ENCODE assay signal across 24 mouse cellular contexts in genomic region chr14:45320111-45320510, GRCm38 (mm10). TPM values are rescaled to one million over a fixed set of nuclear protein-coding genes. Genes with fewer than 3 reads are reported as not detected.
DNase-seq lines count a peak whose midpoint lies in the region; ATAC-seq and TF ChIP-seq lines count a peak whose summit lies in the region.
"Had no signal": no experiment of that assay in that cellular context is flagged by ENCODE, and none has a peak within 500 bp of the region (broad histone marks: within the 10 kb centered on the region; RNA-seq: fewer than 3 reads in every experiment).

No protein-coding gene starts in this region.

- no peaks in the 10 kb centered on the region for H3K36me3 ChIP-seq in liver, embryonic 14.5 days (replicated peaks; ENCODE audit: control insufficient read depth, insufficient read depth, low read depth)
- H3K36me3 ChIP-seq in CH12.LX (replicated peaks in 1 of 2; ENCODE audit: control insufficient read depth in 1 of 2, insufficient read depth in 1 of 2, low read length in 1 of 2), result peaks cover 0 to 2% of the 10 kb centered on the region in 2 experiments
- H3K36me3 ChIP-seq in liver, embryonic 15.5 days (replicated peaks), result no peaks in the 10 kb centered on the region
- H3K36me3 ChIP-seq: embryonic facial prominence, embryonic 13.5 days; heart, embryonic 10.5 days; hindbrain, embryonic 13.5 days had no signal

- in situ Hi-C loops in CH12.LX (cut with MboI; ENCODE audit: low pct_ligation_motif_present, low pct_unique_long_range_greater_than_20kb, low sequenced_read_pairs), result no loop called here

- peaks cover 46 to 52% of the 10 kb centered on the region in 2 experiments for H3K4me1 ChIP-seq in liver, embryonic 14.5 days (replicated peaks; ENCODE audit: control insufficient read depth in 2 of 2, insufficient read depth in 2 of 2, low read length in 1 of 2)
- H3K4me1 ChIP-seq in CH12.LX (ENCODE audit: control insufficient read depth in 1 of 2, insufficient read depth in 2 of 2), result peaks cover 5 to 30% of the 10 kb centered on the region in 2 experiments; a peak in 3 of 4 replicates
- H3K4me1 ChIP-seq in liver, embryonic 15.5 days (replicated peaks), result peaks cover 73% of the 10 kb centered on the region

- H3K79me2 ChIP-seq in CH12.LX (replicated peaks; ENCODE audit: control insufficient read depth, extremely low read depth, insufficient read depth, poor library complexity, severe bottlenecking), result peaks cover 30% of the 10 kb centered on the region

- ATAC-seq in liver, embryonic 14.5 days (ENCODE audit: insufficient read depth), result no peak
- ATAC-seq in liver, embryonic 15.5 days (ENCODE audit: insufficient read depth), result no peak
- no peak for ATAC-seq in granulocyte monocyte progenitor cell, adult 5-6 weeks (replicated peaks; ENCODE audit: poor library complexity, severe bottlenecking)
- ATAC-seq: CD4-positive, CD25-positive, alpha-beta regulatory T cell, adult 4 months; forebrain, embryonic 13.5 days; forebrain, postnatal 0 days; hindbrain, postnatal 0 days had no signal

- H3K9me3 ChIP-seq in liver, embryonic 14.5 days (ENCODE audit: control insufficient read depth, low read length), result no peaks in the 10 kb centered on the region
- no peaks in the 10 kb centered on the region for H3K9me3 ChIP-seq in CH12.LX (replicated peaks; ENCODE audit: low read length)
- no peaks in the 10 kb centered on the region for H3K9me3 ChIP-seq in liver, embryonic 15.5 days (replicated peaks)
- H3K9me3 ChIP-seq: embryonic facial prominence, embryonic 13.5 days; forebrain, embryonic 13.5 days; heart, embryonic 10.5 days; hindbrain, embryonic 13.5 days had no signal

- H3K4me3 ChIP-seq in liver, embryonic 14.5 days (ENCODE audit: insufficient read depth in 1 of 2, low read depth in 2 of 2, low read length in 2 of 2), result no peak overlapping the region
- no peak overlapping the region for H3K4me3 ChIP-seq in CH12.LX (replicated peaks in 1 of 3; ENCODE audit: low read depth in 2 of 3, low read length in 2 of 3, poor library complexity in 1 of 3)
- H3K4me3 ChIP-seq in liver, embryonic 15.5 days (replicated peaks), result no peak overlapping the region
- H3K4me3 ChIP-seq: embryonic facial prominence, embryonic 13.5 days; forebrain, embryonic 13.5 days; gastrocnemius, adult 2 months; heart, embryonic 10.5 days; hindbrain, embryonic 13.5 days had no signal

- H3K27ac ChIP-seq in liver, embryonic 14.5 days, result peak overlapping the region; percentile 40
- H3K27ac ChIP-seq in CH12.LX (ENCODE audit: insufficient read depth, low read depth), result 0 out of 2 replicates have a peak overlapping the region, but pooled peaks have one; percentile 46
- H3K27ac ChIP-seq in liver, embryonic 15.5 days (replicated peaks), result peak overlapping the region; percentile 84
- H3K27ac ChIP-seq: embryonic facial prominence, embryonic 13.5 days; forebrain, embryonic 13.5 days; gastrocnemius, adult 2 months; hindbrain, embryonic 13.5 days; hindbrain, postnatal 0 days had no signal

- dilution Hi-C loops in CH12.LX (cut with MboI; ENCODE audit: extremely low pct_ligation_motif_present, extremely low pct_unique_long_range_greater_than_20kb, low sequenced_read_pairs), result no loop called here

- no peak for TF ChIP-seq RAD21 in CH12.LX (IDR thresholded peaks at IDR 0.05; ENCODE audit: low read depth, low read length)

- no peak overlapping the region for H3K9ac ChIP-seq in liver, embryonic 14.5 days (replicated peaks)
- no peak overlapping the region for H3K9ac ChIP-seq in CH12.LX (ENCODE audit: insufficient read depth, low read depth)
- H3K9ac ChIP-seq in liver, embryonic 15.5 days, result no peak overlapping the region
- H3K9ac ChIP-seq: embryonic facial prominence, embryonic 13.5 days; forebrain, embryonic 13.5 days; forebrain, postnatal 0 days; hindbrain, embryonic 13.5 days had no signal

- H3K4me2 ChIP-seq in liver, embryonic 14.5 days (ENCODE audit: low read depth), result no peak overlapping the region
- no peak overlapping the region for H3K4me2 ChIP-seq in CH12.LX (ENCODE audit: insufficient read depth, low read depth, poor library complexity, severe bottlenecking)
- H3K4me2 ChIP-seq in liver, embryonic 15.5 days, result no peak overlapping the region
- H3K4me2 ChIP-seq: embryonic facial prominence, embryonic 13.5 days; forebrain, embryonic 13.5 days; hindbrain, embryonic 13.5 days had no signal

- TF ChIP-seq EP300 in liver, embryonic 14.5 days (IDR thresholded peaks at IDR 0.05; ENCODE audit: low read depth), result no peak
- TF ChIP-seq EP300 in CH12.LX (IDR thresholded peaks at IDR 0.05; ENCODE audit: low read length), result no peak

- TF ChIP-seq POLR2A in CH12.LX (IDR thresholded peaks at IDR 0.05; ENCODE audit: low read depth, low read length), result no peak

- no peak for TF ChIP-seq CTCF in liver, embryonic 14.5 days (IDR thresholded peaks at IDR 0.05; ENCODE audit: low read depth)
- TF ChIP-seq CTCF in CH12.LX (conservative IDR thresholded peaks at IDR 0.05 in 1 of 2, IDR thresholded peaks at IDR 0.05 in 1 of 2; ENCODE audit: low read depth in 2 of 2, low read length in 2 of 2), result no peak

- no peaks in the 10 kb centered on the region for H3K27me3 ChIP-seq in liver, embryonic 14.5 days (ENCODE audit: control insufficient read depth, insufficient read depth, low read length)
- H3K27me3 ChIP-seq in CH12.LX (replicated peaks), result no peaks in the 10 kb centered on the region
- no peaks in the 10 kb centered on the region for H3K27me3 ChIP-seq in liver, embryonic 15.5 days
- H3K27me3 ChIP-seq: embryonic facial prominence, embryonic 13.5 days; hindbrain, embryonic 13.5 days had no signal

- WGBS in liver, embryonic 14.5 days (ENCODE audit: insufficient replicate concordance), result 77% methylated on average over 4 of the region's 4 CpGs
- WGBS in liver, embryonic 15.5 days (ENCODE audit: insufficient replicate concordance), result 83% methylated on average over 4 of the region's 4 CpGs

- no peak for DNase-seq in liver, embryonic 14.5 days (ENCODE audit: low read depth in 3 of 3, low spot score in 3 of 3)
- no peak for DNase-seq in liver
- no peak for DNase-seq in CH12.LX (ENCODE audit: extremely low read depth)
- DNase-seq in MN1 (ENCODE audit: low spot score), result peak; percentile 37
- no peak for DNase-seq in spleen, postnatal 36 days (ENCODE audit: low spot score in 2 of 2)
- DNase-seq in kidney, postnatal 4 days, result no peak
- DNase-seq: adrenal gland, postnatal 14 days; B cell, adult 2 months; cerebellum, adult 18-20 months; cerebellum, adult 9-11 months; cerebellum, postnatal 36 days; forebrain, postnatal 0 days; gastrocnemius, adult 2 months; gastrocnemius, postnatal 25 days; heart, adult 18-20 months; heart, postnatal 10 days had no signal

TF ChIP-seq in CH12.LX, 34 proteins besides CTCF, POLR2A, EP300 and RAD21:
- TF ChIP-seq SIN3A (IDR thresholded peaks at IDR 0.05; ENCODE audit: low read length), result no peak
- TF ChIP-seq GABPA (IDR thresholded peaks at IDR 0.05; ENCODE audit: insufficient replicate concordance, low read depth, low read length), result no peak
- no peak for TF ChIP-seq IRF4 (IDR thresholded peaks at IDR 0.05; ENCODE audit: low read depth, low read length)
- TF ChIP-seq POLR2AphosphoS2 (IDR thresholded peaks at IDR 0.05; ENCODE audit: low read depth, low read length), result no peak
- TF ChIP-seq TCF12 (IDR thresholded peaks at IDR 0.05; ENCODE audit: low read depth, low read length), result no peak
- no peak for TF ChIP-seq PAX5 (IDR thresholded peaks at IDR 0.05; ENCODE audit: low read length)
- TF ChIP-seq JUN (IDR thresholded peaks at IDR 0.05; ENCODE audit: insufficient read depth, low read depth, low read length), result no peak
- TF ChIP-seq ETS1 (conservative IDR thresholded peaks at IDR 0.05; ENCODE audit: low read depth, low read length), result no peak
- TF ChIP-seq MAX (IDR thresholded peaks at IDR 0.05; ENCODE audit: low read length), result no peak
- TF ChIP-seq USF1 (IDR thresholded peaks at IDR 0.05; ENCODE audit: low read depth, low read length), result no peak

RNA-seq across cellular contexts. Expression of gene Ero1l, which starts 1.5 kb away (rescaled TPM):
- 10.2 and 12.1 TPM in 2 replicates for polyA plus RNA-seq in liver, embryonic 14.5 days (2012; rRNA removed)
- polyA plus RNA-seq in liver, embryonic 14.5 days (2014; fragmentation: Nextera tagmentation; extraction: Ambion mirVana), result 25.6 and 30.4 TPM in 2 replicates
- total RNA-seq in CH12.LX (2012; rRNA removed) (78.9 and 155 TPM in 2 replicates), CH12.LX (2014; rRNA removed) (227 and 291 TPM in 2 replicates)
- 91.4 and 93.5 TPM in 2 replicates for polyA plus RNA-seq in CH12.LX (2012; ENCODE audit: insufficient read length, low read depth)
- polyA plus RNA-seq in liver, embryonic 15.5 days (2015; fragmentation: Nextera tagmentation; extraction: Ambion mirVana), result 30.3 and 37.5 TPM in 2 replicates
- 92.0 and 114 TPM in 2 replicates for total RNA-seq in granulocyte monocyte progenitor cell, adult 5-6 weeks (2014; fragmentation: Nextera tagmentation)
- total RNA-seq in granulocyte monocyte progenitor cell, adult 5-6 weeks (2017), result 55.0 and 73.0 TPM in 2 replicates

RNA-seq across cellular contexts. Expression of gene Psmc6, which starts 9.5 kb away (rescaled TPM):
- 29.4 and 58.1 TPM in 2 replicates for polyA plus RNA-seq in liver, embryonic 14.5 days (2012; rRNA removed)
- 113 and 115 TPM in 2 replicates for polyA plus RNA-seq in liver, embryonic 14.5 days (2014; fragmentation: Nextera tagmentation; extraction: Ambion mirVana)
- 90.3 and 121 TPM in 2 replicates for total RNA-seq in CH12.LX (2012; rRNA removed)
- 288 and 342 TPM in 2 replicates for total RNA-seq in CH12.LX (2014; rRNA removed)
- polyA plus RNA-seq in CH12.LX (2012; ENCODE audit: insufficient read length, low read depth), result 193 and 201 TPM in 2 replicates
- 69.2 and 84.9 TPM in 2 replicates for polyA plus RNA-seq in liver, embryonic 15.5 days (2015; fragmentation: Nextera tagmentation; extraction: Ambion mirVana)
- total RNA-seq in granulocyte monocyte progenitor cell, adult 5-6 weeks (2014; fragmentation: Nextera tagmentation), result 136 and 145 TPM in 2 replicates
- total RNA-seq in granulocyte monocyte progenitor cell, adult 5-6 weeks (2017), result 221 and 284 TPM in 2 replicates

RNA-seq across cellular contexts. Expression of gene Styx, which starts 30.8 kb away (rescaled TPM):
- 2.4 and 3.8 TPM in 2 replicates for polyA plus RNA-seq in liver, embryonic 14.5 days (2012; rRNA removed)
- polyA plus RNA-seq in liver, embryonic 14.5 days (2014; fragmentation: Nextera tagmentation; extraction: Ambion mirVana), result 15.5 and 21.3 TPM in 2 replicates
- total RNA-seq in CH12.LX (2012; rRNA removed), result 15.7 and 18.4 TPM in 2 replicates
- 41.2 and 49.2 TPM in 2 replicates for total RNA-seq in CH12.LX (2014; rRNA removed)
- 20.4 and 21.8 TPM in 2 replicates for polyA plus RNA-seq in CH12.LX (2012; ENCODE audit: insufficient read length, low read depth)
- polyA plus RNA-seq in liver, embryonic 15.5 days (2015; fragmentation: Nextera tagmentation; extraction: Ambion mirVana), result 16.2 TPM in 2 replicates
- 26.8 and 30.6 TPM in 2 replicates for total RNA-seq in granulocyte monocyte progenitor cell, adult 5-6 weeks (2014; fragmentation: Nextera tagmentation)
- 13.2 and 16.7 TPM in 2 replicates for total RNA-seq in granulocyte monocyte progenitor cell, adult 5-6 weeks (2017)
